Mouse (Mus musculus) thymus, adult 2 months (tissue): ENCODE measurements at regions not wholly inside any gene's neighbourhood (a gene's known extent, or its start where the extent isn't known, plus 50 kb on each side); places are given as distances from the start of the nearest gene placed in this dataset.

Source experiments
- DNase-seq: peaks from one replicate; pipeline ENCODE4 v3.0.0; 2021
- H3K27ac ChIP-seq: fragments of 200-500 bp; 2 replicates; pipeline ENCODE4 v1.5.1; 2012; ENCODE audit warnings: low read length, control low read depth; ENCODE audit not compliant: control insufficient read depth, insufficient read depth
- H3K27me3 ChIP-seq: fragments of 200-500 bp; 2 replicates; pipeline ENCODE4 v1.6.1; 2012; ENCODE audit warnings: mild to moderate bottlenecking, low read length, moderate library complexity, mixed read lengths; ENCODE audit not compliant: control insufficient read depth, insufficient read depth
- H3K36me3 ChIP-seq: fragments of 200-500 bp; 2 replicates; pipeline ENCODE4 v1.6.1; 2012; ENCODE audit warnings: mild to moderate bottlenecking, low read length, moderate library complexity; ENCODE audit not compliant: control insufficient read depth, insufficient read depth
- H3K4me1 ChIP-seq: fragments of 200-500 bp; replicated peaks from 2 replicates; pipeline ENCODE4 v1.6.1; 2012; ENCODE audit warnings: low read length; ENCODE audit not compliant: control insufficient read depth, insufficient read depth
- H3K4me3 ChIP-seq: fragments of 200-500 bp; 2 replicates; pipeline ENCODE4 v1.5.1; 2012; ENCODE audit warnings: mild to moderate bottlenecking, low read length, control low read depth, moderate library complexity; ENCODE audit not compliant: control insufficient read depth, insufficient read depth
- CTCF ChIP-seq: fragments of 200-500 bp; IDR thresholded peaks from 2 replicates; pipeline ENCODE4 v1.5.1; 2012; ENCODE audit warnings: mild to moderate bottlenecking, control low read depth, low read length, moderate library complexity, borderline replicate concordance; ENCODE audit not compliant: control insufficient read depth, poor library complexity, insufficient read depth; ENCODE audit errors: extremely low read depth
- POLR2A ChIP-seq: fragments of 200-500 bp; IDR thresholded peaks from 2 replicates; pipeline ENCODE4 v1.6.1; 2012; ENCODE audit warnings: mild to moderate bottlenecking, low read length, control low read depth, moderate library complexity; ENCODE audit not compliant: control insufficient read depth, poor library complexity, insufficient read depth; ENCODE audit errors: extremely low read depth
- WGBS: fragments of 180-500 bp; shearing (Covaris S2); methylation state at CpG from one replicate; pipeline ENCODE4 v1.1.7; 2018; 5-methylcytosine and 5-hydroxymethylcytosine counted together

GRCm38 (mm10) chr11:63233172-63233966 lies 104.6 kb downstream of the Pmp22 start:
- Histone ChIP-seq H3K27ac (no peak overlapping the region), H3K36me3 (no peaks in the 10 kb centered on the region), H3K4me1 (no peaks in the 10 kb centered on the region), H3K27me3 (no peaks in the 10 kb centered on the region), H3K4me3 (no peak overlapping the region)
- DNase-seq = no peak
- TF ChIP-seq POLR2A (no peak), CTCF (no peak)
- 85% methylated on average over 13 of the region's 13 CpGs for WGBS

GRCm38 (mm10) chr11:63234481-63234880 lies 105.7 kb downstream of the Pmp22 start:
- no peaks in the 10 kb centered on the region for H3K36me3 ChIP-seq
- no peak for TF ChIP-seq CTCF
- TF ChIP-seq POLR2A = no peak
- H3K4me1 ChIP-seq = no peaks in the 10 kb centered on the region
- 88% methylated on average over 6 of the region's 6 CpGs for WGBS
- no peak overlapping the region for H3K27ac ChIP-seq
- no peak for DNase-seq
- H3K27me3 ChIP-seq = no peaks in the 10 kb centered on the region
- no peak overlapping the region for H3K4me3 ChIP-seq

GRCm38 (mm10) chr11:63238655-63239054 lies 109.9 kb downstream of the Pmp22 start:
- Histone ChIP-seq H3K27ac (no peak overlapping the region), H3K36me3 (no peaks in the 10 kb centered on the region), H3K27me3 (no peaks in the 10 kb centered on the region), H3K4me1 (no peaks in the 10 kb centered on the region), H3K4me3 (no peak overlapping the region)
- no peak for TF ChIP-seq POLR2A
- no peak for TF ChIP-seq CTCF
- DNase-seq = no peak
- WGBS = 88% methylated on average over 4 of the region's 4 CpGs

GRCm38 (mm10) chr11:63243906-63244416 lies 115.2 kb downstream of the Pmp22 start:
- no peak overlapping the region for H3K4me3 ChIP-seq
- TF ChIP-seq CTCF (no peak), POLR2A (no peak)
- 91% methylated on average over 9 of the region's 9 CpGs for WGBS

GRCm38 (mm10) chr11:63245041-63245440 lies 116.3 kb downstream of the Pmp22 start:
- Histone ChIP-seq H3K4me3 (no peak overlapping the region), H3K27me3 (no peaks in the 10 kb centered on the region)
- WGBS = 77% methylated on average over 6 of the region's 6 CpGs

More at GRCm38 (mm10) chr11:63243906-63244416, 115.2 kb downstream of the Pmp22 start:
- no peak for DNase-seq
- Histone ChIP-seq H3K4me1 (no peaks in the 10 kb centered on the region), H3K27ac (no peak overlapping the region), H3K27me3 (no peaks in the 10 kb centered on the region), H3K36me3 (no peaks in the 10 kb centered on the region)

GRCm38 (mm10) chr11:63246052-63246661 lies 117.4 kb downstream of the Pmp22 start:
- Histone ChIP-seq H3K27ac (no peak overlapping the region), H3K4me1 (no peaks in the 10 kb centered on the region), H3K27me3 (no peaks in the 10 kb centered on the region), H3K4me3 (no peak overlapping the region), H3K36me3 (no peaks in the 10 kb centered on the region)
- no peak for DNase-seq
- no peak for TF ChIP-seq CTCF
- TF ChIP-seq POLR2A = no peak
- WGBS = 62% methylated on average over 9 of the region's 9 CpGs

More at GRCm38 (mm10) chr11:63245041-63245440, 116.3 kb downstream of the Pmp22 start:
- no peak for TF ChIP-seq POLR2A
- Histone ChIP-seq H3K4me1 (no peaks in the 10 kb centered on the region), H3K27ac (no peak overlapping the region), H3K36me3 (no peaks in the 10 kb centered on the region)
- DNase-seq = no peak
